Mouse (Mus musculus): ENCODE measurements around the gene Nktr. TPM values are rescaled to one million over a fixed set of nuclear protein-coding genes. Genes with fewer than 3 reads are reported as not detected.

The Nktr gene
- polyA plus RNA-seq, 1 experiment from 2014 or later, result 44.4 TPM

- Histone ChIP-seq H3K36me3 (ENCODE audit: control insufficient read depth, insufficient read depth, low read length) (peaks cover 28% of the 10 kb centered on the region), H3K9ac (ENCODE audit: low read depth, low read length) (peak overlapping the region; percentile 89), H3K4me2 (ENCODE audit: low read length) (peak overlapping the region; percentile 90), H3K27ac (ENCODE audit: low read depth, low read length) (peak overlapping the region; percentile 90), H3K27me3 (replicated peaks; ENCODE audit: control insufficient read depth, insufficient read depth, low read length) (no peaks in the 10 kb centered on the region), H3K4me3 (ENCODE audit: low read length) (peak overlapping the region; percentile 83), H3K9me3 (ENCODE audit: control insufficient read depth, low read length) (no peaks in the 10 kb centered on the region), H3K4me1 (ENCODE audit: control insufficient read depth, insufficient read depth, low read depth, low read length) (peaks cover 28% of the 10 kb centered on the region)
- ATAC-seq, result no peak
- 53% methylated on average over 10 of the region's 10 CpGs for WGBS
Observed at GRCm38 (mm10) chr9:121757835-121758814, 39.2 kb downstream of the Nktr start.

- Histone ChIP-seq H3K4me1 (ENCODE audit: control insufficient read depth, insufficient read depth, low read depth, low read length) (peaks cover 28% of the 10 kb centered on the region), H3K27ac (ENCODE audit: low read depth, low read length) (peak within 1 kb of the TSS; percentile 90)
- under 1% methylated on average over 59 of the region's 97 CpGs for WGBS
Observed at GRCm38 (mm10) chr9:121759091-121760081, 40.4 kb downstream of the Nktr start, which contains the start of gene Zfp651. Gene Zfp651, plus strand, starts transcription at chr9:121759330.

GRCm38 (mm10) chr9:121760271-121761090 lies 41.5 kb downstream of the Nktr start:
- peak overlapping the region; percentile 89 for H3K9ac ChIP-seq (ENCODE audit: low read depth, low read length)
- H3K9me3 ChIP-seq (ENCODE audit: control insufficient read depth, low read length), result no peaks in the 10 kb centered on the region
- no peaks in the 10 kb centered on the region for H3K27me3 ChIP-seq (replicated peaks; ENCODE audit: control insufficient read depth, insufficient read depth, low read length)
- H3K4me2 ChIP-seq (ENCODE audit: low read length), result peak overlapping the region; percentile 90
- peak overlapping the region; percentile 90 for H3K27ac ChIP-seq (ENCODE audit: low read depth, low read length)
- peaks cover 30% of the 10 kb centered on the region for H3K4me1 ChIP-seq (ENCODE audit: control insufficient read depth, insufficient read depth, low read depth, low read length)
- peaks cover 36% of the 10 kb centered on the region for H3K36me3 ChIP-seq (ENCODE audit: control insufficient read depth, insufficient read depth, low read length)
- ATAC-seq, result peak; percentile 32
- 1% methylated on average over 34 of the region's 43 CpGs for WGBS
- H3K4me3 ChIP-seq (ENCODE audit: low read length), result peak overlapping the region; percentile 83

More at GRCm38 (mm10) chr9:121759091-121760081, 40.4 kb downstream of the Nktr start, which contains the start of gene Zfp651:
- ATAC-seq, result peak; percentile 80
- peak within 1 kb of the TSS; percentile 89 for H3K9ac ChIP-seq (ENCODE audit: low read depth, low read length)
- peaks cover 31% of the 10 kb centered on the region for H3K36me3 ChIP-seq (ENCODE audit: control insufficient read depth, insufficient read depth, low read length)
- H3K27me3 ChIP-seq (replicated peaks; ENCODE audit: control insufficient read depth, insufficient read depth, low read length), result no peaks in the 10 kb centered on the region
- peak within 1 kb of the TSS; percentile 90 for H3K4me2 ChIP-seq (ENCODE audit: low read length)
- no peaks in the 10 kb centered on the region for H3K9me3 ChIP-seq (ENCODE audit: control insufficient read depth, low read length)
- peak within 1 kb of the TSS; percentile 83 for H3K4me3 ChIP-seq (ENCODE audit: low read length)

GRCm38 (mm10) chr9:121761091-121761665 lies 42.2 kb downstream of the Nktr start:
- Histone ChIP-seq H3K36me3 (ENCODE audit: control insufficient read depth, insufficient read depth, low read length) (peaks cover 35% of the 10 kb centered on the region), H3K27me3 (replicated peaks; ENCODE audit: control insufficient read depth, insufficient read depth, low read length) (no peaks in the 10 kb centered on the region), H3K4me3 (ENCODE audit: low read length) (peak overlapping the region; percentile 83), H3K9ac (ENCODE audit: low read depth, low read length) (peak overlapping the region; percentile 89), H3K27ac (ENCODE audit: low read depth, low read length) (peak overlapping the region; percentile 90), H3K9me3 (ENCODE audit: control insufficient read depth, low read length) (no peaks in the 10 kb centered on the region), H3K4me1 (ENCODE audit: control insufficient read depth, insufficient read depth, low read depth, low read length) (peaks cover 30% of the 10 kb centered on the region), H3K4me2 (ENCODE audit: low read length) (peak overlapping the region; percentile 90)
- 62% methylated on average over 10 of the region's 10 CpGs for WGBS
- ATAC-seq, result no peak

- Histone ChIP-seq H3K9ac (ENCODE audit: low read depth, low read length) (peak overlapping the region; percentile 8; the same call in 1 of the 2 replicates), H3K27me3 (replicated peaks; ENCODE audit: control insufficient read depth, insufficient read depth, low read length) (no peaks in the 10 kb centered on the region), H3K4me2 (ENCODE audit: low read length) (no peak overlapping the region), H3K36me3 (ENCODE audit: control insufficient read depth, insufficient read depth, low read length) (peaks cover 32% of the 10 kb centered on the region), H3K4me3 (ENCODE audit: low read length) (no peak overlapping the region), H3K9me3 (ENCODE audit: control insufficient read depth, low read length) (no peaks in the 10 kb centered on the region), H3K4me1 (ENCODE audit: control insufficient read depth, insufficient read depth, low read depth, low read length) (peaks cover 30% of the 10 kb centered on the region), H3K27ac (ENCODE audit: low read depth, low read length) (no peak overlapping the region)
- ATAC-seq, result no peak
- 61% methylated on average over 8 of the region's 8 CpGs for WGBS
Observed at GRCm38 (mm10) chr9:121761787-121762186, 42.8 kb downstream of the Nktr start.

- Histone ChIP-seq H3K9me3 (ENCODE audit: control insufficient read depth, low read length) (no peaks in the 10 kb centered on the region), H3K4me3 (ENCODE audit: low read length) (no peak overlapping the region), H3K4me2 (ENCODE audit: low read length) (no peak overlapping the region), H3K27me3 (replicated peaks; ENCODE audit: control insufficient read depth, insufficient read depth, low read length) (no peaks in the 10 kb centered on the region), H3K36me3 (ENCODE audit: control insufficient read depth, insufficient read depth, low read length) (peaks cover 32% of the 10 kb centered on the region), H3K27ac (ENCODE audit: low read depth, low read length) (no peak overlapping the region), H3K9ac (ENCODE audit: low read depth, low read length) (no peak overlapping the region), H3K4me1 (ENCODE audit: control insufficient read depth, insufficient read depth, low read depth, low read length) (peaks cover 30% of the 10 kb centered on the region)
- WGBS, result 84% methylated on average over 10 of the region's 10 CpGs
- ATAC-seq, result no peak
Observed at GRCm38 (mm10) chr9:121762248-121762647, 43.3 kb downstream of the Nktr start.

- no peaks in the 10 kb centered on the region for H3K27me3 ChIP-seq (replicated peaks; ENCODE audit: control insufficient read depth, insufficient read depth, low read length)
Observed at GRCm38 (mm10) chr9:121762761-121763160, 43.8 kb downstream of the Nktr start.

GRCm38 (mm10) chr9:121763716-121764115 lies 44.7 kb downstream of the Nktr start:
- H3K27me3 ChIP-seq (replicated peaks; ENCODE audit: control insufficient read depth, insufficient read depth, low read length), result no peaks in the 10 kb centered on the region
- 89% methylated on average over 19 of the region's 19 CpGs for WGBS
- peaks cover 20% of the 10 kb centered on the region for H3K4me1 ChIP-seq (ENCODE audit: control insufficient read depth, insufficient read depth, low read depth, low read length)
- H3K4me3 ChIP-seq (ENCODE audit: low read length), result no peak overlapping the region
- no peaks in the 10 kb centered on the region for H3K9me3 ChIP-seq (ENCODE audit: control insufficient read depth, low read length)
- H3K36me3 ChIP-seq (ENCODE audit: control insufficient read depth, insufficient read depth, low read length), result peaks cover 45% of the 10 kb centered on the region
- no peak overlapping the region for H3K27ac ChIP-seq (ENCODE audit: low read depth, low read length)
- H3K4me2 ChIP-seq (ENCODE audit: low read length), result no peak overlapping the region
- ATAC-seq, result no peak
- H3K9ac ChIP-seq (ENCODE audit: low read depth, low read length), result no peak overlapping the region

More at GRCm38 (mm10) chr9:121762761-121763160, 43.8 kb downstream of the Nktr start:
- no peak for ATAC-seq
- no peak overlapping the region for H3K9ac ChIP-seq (ENCODE audit: low read depth, low read length)
- H3K9me3 ChIP-seq (ENCODE audit: control insufficient read depth, low read length), result no peaks in the 10 kb centered on the region
- peaks cover 29% of the 10 kb centered on the region for H3K4me1 ChIP-seq (ENCODE audit: control insufficient read depth, insufficient read depth, low read depth, low read length)
- 79% methylated on average over 25 of the region's 25 CpGs for WGBS
- no peak overlapping the region for H3K4me2 ChIP-seq (ENCODE audit: low read length)
- no peak overlapping the region for H3K4me3 ChIP-seq (ENCODE audit: low read length)
- peaks cover 37% of the 10 kb centered on the region for H3K36me3 ChIP-seq (ENCODE audit: control insufficient read depth, insufficient read depth, low read length)
- no peak overlapping the region for H3K27ac ChIP-seq (ENCODE audit: low read depth, low read length)
